Mouse (Mus musculus): Measurements from ENCODE around the gene Rab5if.

DNA sequence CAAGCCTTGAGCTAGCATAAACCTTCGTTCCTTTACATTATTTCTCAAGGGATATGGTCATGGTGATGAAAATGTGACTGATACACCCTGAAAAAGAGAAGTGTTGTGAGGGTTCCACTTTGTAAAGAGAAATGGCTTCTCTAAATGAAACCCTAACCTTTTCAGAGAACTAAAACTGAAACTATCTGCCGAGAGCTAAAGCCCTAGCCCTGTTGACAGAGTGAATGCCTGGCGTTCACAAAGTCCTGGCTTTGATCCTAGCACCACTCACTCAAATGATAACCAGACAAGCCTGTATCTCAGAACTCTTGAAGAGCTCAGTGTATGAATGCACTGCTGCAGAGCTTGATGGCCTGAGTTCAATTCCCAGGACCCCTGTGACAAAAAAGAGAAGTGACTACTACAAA, 5.5 kb upstream of the Rab5if start:
- no peak for TF ChIP-seq CTCF (IDR thresholded peaks at IDR 0.05; ENCODE audit: borderline replicate concordance, extremely low read depth, insufficient read depth, insufficient read length)
- TF ChIP-seq POLR2A (IDR thresholded peaks at IDR 0.05; ENCODE audit: borderline replicate concordance, extremely low read depth, insufficient read depth, insufficient read length, poor library complexity, severe bottlenecking): no peak

Data from brain, embryonic 14.5 days (tissue).